Mouse (Mus musculus) limb, embryonic 15.5 days (tissue): ENCODE measurements around the gene Il11. TPM values are rescaled to one million over a fixed set of nuclear protein-coding genes. Genes with fewer than 3 reads are reported as not detected.
A peak's percentile ranks its signal among the peaks of the same experiment; 100 is the strongest.

Experiments used
- ATAC-seq: fragments of 200-750 bp; cut with Nextera tagmentation; 2 replicates; pipeline ENCODE4 v1.8.0; 2017; ENCODE audit warnings: low read depth, moderate TSS enrichment; ENCODE audit not compliant: insufficient number of reproducible peaks, low FRiP score, low TSS enrichment
- H3K27ac ChIP-seq: fragments of 300-500 bp; sonication (generic); 2 replicates; pipeline ENCODE4 v1.5.1; 2015; ENCODE audit warnings: moderate library complexity, mild to moderate bottlenecking, inconsistent platforms
- H3K27me3 ChIP-seq: fragments of 300-500 bp; sonication (generic); 2 replicates; pipeline ENCODE4 v1.6.1; 2015; ENCODE audit warnings: inconsistent platforms
- H3K36me3 ChIP-seq: fragments of 300-500 bp; sonication (generic); 2 replicates; pipeline ENCODE4 v1.6.1; 2015; ENCODE audit warnings: inconsistent platforms
- H3K4me1 ChIP-seq: fragments of 300-500 bp; sonication (generic); 2 replicates; pipeline ENCODE4 v1.6.1; 2015; ENCODE audit warnings: inconsistent platforms
- H3K4me2 ChIP-seq: fragments of 300-500 bp; sonication (generic); 2 replicates; pipeline ENCODE4 v1.6.1; 2015; ENCODE audit warnings: mild to moderate bottlenecking, inconsistent platforms
- H3K4me3 ChIP-seq: fragments of 300-500 bp; sonication (generic); 2 replicates; pipeline ENCODE4 v1.5.1; 2015; ENCODE audit warnings: mild to moderate bottlenecking, inconsistent platforms
- H3K9ac ChIP-seq: fragments of 300-500 bp; sonication (generic); 2 replicates; pipeline ENCODE4 v1.6.1; 2015; ENCODE audit warnings: inconsistent platforms
- H3K9me3 ChIP-seq: fragments of 300-500 bp; sonication (generic); 2 replicates; pipeline ENCODE4 v1.6.1; 2016; ENCODE audit warnings: inconsistent platforms
- WGBS: fragments of 180-500 bp; shearing (Covaris S2); methylation state at CpG from one replicate; pipeline ENCODE4 v1.1.7; 2015; 5-methylcytosine and 5-hydroxymethylcytosine counted together
- polyA plus RNA-seq: library from polyadenylated mRNA; unstranded; fragments of >200 nt; fragmentation: Nextera tagmentation; extraction: Ambion mirVana; gene quantifications from 2 replicates; pipeline ENCODE4 v1.2.1, GENCODE M21; 2015

The Il11 gene
- polyA plus RNA-seq, 1 experiment from 2014 or later = 0.49 TPM

GRCm38 (mm10) chr7:4782130-4782529, 529 bp downstream of the Il11 start:
- H3K4me1 ChIP-seq = peaks cover 16% of the 10 kb centered on the region
- no peak overlapping the region for H3K4me2 ChIP-seq
- H3K27me3 ChIP-seq = peaks cover 38% of the 10 kb centered on the region
- no peak for ATAC-seq
- no peak overlapping the region for H3K4me3 ChIP-seq
- 54% methylated on average over 3 of the region's 3 CpGs for WGBS
- H3K36me3 ChIP-seq = peaks cover 6% of the 10 kb centered on the region; the same call in 1 of the 2 replicates
- H3K9me3 ChIP-seq = no peaks in the 10 kb centered on the region
- no peak overlapping the region for H3K27ac ChIP-seq
- no peak overlapping the region for H3K9ac ChIP-seq

DNA sequence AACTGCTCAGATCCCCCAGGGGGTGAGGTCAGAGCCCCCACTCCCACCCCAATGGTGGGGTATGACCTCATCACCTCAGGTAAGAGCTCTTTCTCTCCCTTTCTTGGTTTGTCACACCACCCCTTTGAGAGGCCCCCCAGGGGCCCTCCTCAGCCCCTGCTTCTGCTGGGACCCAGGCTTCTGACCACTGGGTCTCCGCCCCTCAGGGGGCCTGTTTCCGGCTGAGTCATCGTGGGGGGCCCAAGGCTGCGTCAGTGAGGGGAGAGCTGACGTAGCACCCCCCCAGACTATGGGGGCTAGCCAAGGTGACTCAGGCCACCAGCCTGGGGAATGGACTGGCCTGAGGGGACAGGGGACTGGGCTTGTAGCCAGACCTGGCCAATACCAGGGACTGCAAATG, 2.7 kb downstream of the Il11 start:
- H3K9me3 ChIP-seq = no peaks in the 10 kb centered on the region
- ATAC-seq = no peak
- peaks cover 6% of the 10 kb centered on the region; the same call in 1 of the 2 replicates for H3K36me3 ChIP-seq
- no peak overlapping the region for H3K27ac ChIP-seq
- H3K9ac ChIP-seq = no peak overlapping the region
- 33% methylated on average over 5 of the region's 5 CpGs for WGBS
- peaks cover 22% of the 10 kb centered on the region for H3K4me1 ChIP-seq
- H3K4me3 ChIP-seq = no peak overlapping the region
- peaks cover 60% of the 10 kb centered on the region for H3K27me3 ChIP-seq
- H3K4me2 ChIP-seq = no peak overlapping the region

- 0 out of 2 replicates have a peak, but pooled peaks have one; percentile 11 for ATAC-seq
- Histone ChIP-seq H3K27ac (no peak overlapping the region), H3K9ac (no peak overlapping the region), H3K36me3 (no peaks in the 10 kb centered on the region), H3K4me2 (peak overlapping the region; percentile 15; the same call in 1 of the 2 replicates), H3K4me3 (peak overlapping the region; percentile 38; the same call in 1 of the 2 replicates), H3K4me1 (peaks cover 22% of the 10 kb centered on the region), H3K27me3 (peaks cover 71% of the 10 kb centered on the region), H3K9me3 (no peaks in the 10 kb centered on the region)
- 7% methylated on average over 20 of the region's 20 CpGs for WGBS
Measured at GRCm38 (mm10) chr7:4777851-4778637, 4.6 kb downstream of the Il11 start.

- H3K27me3 ChIP-seq = peaks cover 71% of the 10 kb centered on the region
- H3K9me3 ChIP-seq = no peaks in the 10 kb centered on the region
- H3K4me1 ChIP-seq = peaks cover 22% of the 10 kb centered on the region
- peak; percentile 49 for ATAC-seq
- WGBS = under 1% methylated on average over 54 of the region's 56 CpGs
- H3K9ac ChIP-seq = no peak overlapping the region
- H3K4me2 ChIP-seq = peak overlapping the region; percentile 55
- H3K27ac ChIP-seq = no peak overlapping the region
- H3K4me3 ChIP-seq = peak overlapping the region; percentile 38
- no peaks in the 10 kb centered on the region for H3K36me3 ChIP-seq
Measured at GRCm38 (mm10) chr7:4776861-4777830, 5.5 kb downstream of the Il11 start.

DNA sequence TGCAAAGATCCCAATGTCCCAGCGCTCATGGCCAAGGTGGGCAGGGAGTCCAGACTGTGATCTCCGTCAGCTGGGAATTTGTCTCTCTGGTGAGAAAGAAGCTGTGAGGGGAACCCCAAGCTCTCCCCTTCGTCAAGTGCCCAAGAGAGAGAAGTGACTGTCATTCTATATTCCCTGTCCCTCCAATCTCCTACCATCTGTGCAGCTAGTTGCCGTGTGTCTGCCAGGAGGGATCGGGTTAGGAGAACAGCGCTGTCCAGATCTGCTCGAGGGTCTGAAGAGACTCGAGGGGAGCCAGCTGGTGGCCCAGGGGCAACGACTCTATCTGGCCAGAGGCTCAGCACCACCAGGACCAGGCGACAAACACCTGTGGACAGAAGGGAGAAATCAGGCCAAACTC, 6.5 kb downstream of the Il11 start:
- Histone ChIP-seq H3K9ac (no peak overlapping the region), H3K27ac (no peak overlapping the region), H3K4me3 (no peak overlapping the region), H3K4me2 (no peak overlapping the region), H3K9me3 (no peaks in the 10 kb centered on the region), H3K36me3 (no peaks in the 10 kb centered on the region), H3K27me3 (peaks cover 70% of the 10 kb centered on the region), H3K4me1 (peaks cover 22% of the 10 kb centered on the region)
- WGBS = 47% methylated on average over 10 of the region's 10 CpGs
- ATAC-seq = no peak

DNA sequence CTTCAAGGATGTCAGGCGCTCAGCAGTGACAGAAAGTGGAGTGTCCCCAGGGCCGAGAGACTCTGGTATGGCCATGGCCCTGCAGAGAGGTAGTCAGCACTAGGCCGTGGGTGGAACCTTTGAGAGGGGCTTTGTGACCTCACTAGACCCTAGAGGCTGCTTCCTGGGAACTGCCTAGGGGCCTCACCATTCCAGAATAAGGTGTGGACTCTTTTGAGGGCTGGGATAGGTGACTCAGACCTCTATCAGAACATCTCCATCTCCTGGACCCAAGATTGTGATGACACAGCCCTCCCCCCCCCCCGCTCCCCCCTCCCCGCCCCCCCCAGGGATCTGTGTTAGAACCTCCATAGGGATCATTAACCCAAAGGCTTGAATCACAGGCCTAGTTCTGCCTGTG, 11.5 kb downstream of the Il11 start, which contains the start of gene Fam71e2:
Gene Fam71e2 (minus strand): TSS at position 101 of the 400 bp plus-strand sequence.
- Histone ChIP-seq H3K4me1 (no peaks in the 10 kb centered on the region), H3K9ac (no peak within 1 kb of the TSS), H3K36me3 (no peaks in the 10 kb centered on the region), H3K4me2 (no peak within 1 kb of the TSS), H3K4me3 (no peak within 1 kb of the TSS), H3K9me3 (no peaks in the 10 kb centered on the region), H3K27me3 (peaks cover 23% of the 10 kb centered on the region), H3K27ac (no peak within 1 kb of the TSS)
- WGBS = 86% methylated on average over 3 of the region's 5 CpGs
- ATAC-seq = no peak

GRCm38 (mm10) chr7:4764946-4765710, 17.5 kb downstream of the Il11 start:
- Histone ChIP-seq H3K9ac (no peak overlapping the region), H3K9me3 (no peaks in the 10 kb centered on the region), H3K27ac (no peak overlapping the region), H3K27me3 (no peaks in the 10 kb centered on the region), H3K4me2 (no peak overlapping the region), H3K4me1 (no peaks in the 10 kb centered on the region), H3K36me3 (no peaks in the 10 kb centered on the region), H3K4me3 (no peak overlapping the region)
- ATAC-seq = no peak
- WGBS = 16% methylated on average over 4 of the region's 4 CpGs

DNA sequence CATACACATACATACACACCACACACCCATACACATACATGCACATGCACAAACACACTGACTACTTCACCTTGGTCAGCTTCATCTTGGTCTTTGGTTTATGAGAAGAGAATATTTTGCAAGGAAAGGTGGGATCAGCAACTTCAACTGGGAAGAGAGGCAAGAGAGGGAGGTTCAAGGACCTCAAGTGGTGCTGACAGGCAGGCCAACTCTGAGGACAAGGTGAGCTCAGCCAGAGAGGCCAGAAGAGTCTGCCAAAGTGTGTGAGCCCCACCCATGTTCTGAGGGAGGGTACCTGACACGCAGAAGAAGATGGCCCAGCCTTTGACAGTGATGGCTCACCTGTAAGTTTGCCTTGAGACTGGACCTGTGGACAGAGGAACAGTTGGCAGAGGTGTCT, 23.0 kb downstream of the Il11 start:
- Histone ChIP-seq H3K4me1 (no peaks in the 10 kb centered on the region), H3K4me3 (no peak overlapping the region), H3K27ac (no peak overlapping the region), H3K9ac (no peak overlapping the region), H3K4me2 (no peak overlapping the region), H3K27me3 (no peaks in the 10 kb centered on the region), H3K36me3 (no peaks in the 10 kb centered on the region), H3K9me3 (no peaks in the 10 kb centered on the region)
- ATAC-seq = no peak
- 42% methylated on average over 1 of the region's 1 CpGs for WGBS

GRCm38 (mm10) chr7:4752821-4753570, 29.7 kb downstream of the Il11 start, which contains the start of gene Cox6b2:
Cox6b2 (minus strand) TSS chr7:4753094.
- no peaks in the 10 kb centered on the region for H3K27me3 ChIP-seq
- peak within 1 kb of the TSS; percentile 75 for H3K27ac ChIP-seq
- 0 out of 2 replicates have a peak within 1 kb of the TSS, but pooled peaks have one; percentile 17 for H3K9ac ChIP-seq
- H3K4me1 ChIP-seq = peaks cover 19% of the 10 kb centered on the region
- H3K4me2 ChIP-seq = peak within 1 kb of the TSS; percentile 75
- 4% methylated on average over 24 of the region's 24 CpGs for WGBS
- H3K4me3 ChIP-seq = peak within 1 kb of the TSS; percentile 48
- H3K36me3 ChIP-seq = no peaks in the 10 kb centered on the region
- H3K9me3 ChIP-seq = no peaks in the 10 kb centered on the region
- peak; percentile 85 for ATAC-seq

DNA sequence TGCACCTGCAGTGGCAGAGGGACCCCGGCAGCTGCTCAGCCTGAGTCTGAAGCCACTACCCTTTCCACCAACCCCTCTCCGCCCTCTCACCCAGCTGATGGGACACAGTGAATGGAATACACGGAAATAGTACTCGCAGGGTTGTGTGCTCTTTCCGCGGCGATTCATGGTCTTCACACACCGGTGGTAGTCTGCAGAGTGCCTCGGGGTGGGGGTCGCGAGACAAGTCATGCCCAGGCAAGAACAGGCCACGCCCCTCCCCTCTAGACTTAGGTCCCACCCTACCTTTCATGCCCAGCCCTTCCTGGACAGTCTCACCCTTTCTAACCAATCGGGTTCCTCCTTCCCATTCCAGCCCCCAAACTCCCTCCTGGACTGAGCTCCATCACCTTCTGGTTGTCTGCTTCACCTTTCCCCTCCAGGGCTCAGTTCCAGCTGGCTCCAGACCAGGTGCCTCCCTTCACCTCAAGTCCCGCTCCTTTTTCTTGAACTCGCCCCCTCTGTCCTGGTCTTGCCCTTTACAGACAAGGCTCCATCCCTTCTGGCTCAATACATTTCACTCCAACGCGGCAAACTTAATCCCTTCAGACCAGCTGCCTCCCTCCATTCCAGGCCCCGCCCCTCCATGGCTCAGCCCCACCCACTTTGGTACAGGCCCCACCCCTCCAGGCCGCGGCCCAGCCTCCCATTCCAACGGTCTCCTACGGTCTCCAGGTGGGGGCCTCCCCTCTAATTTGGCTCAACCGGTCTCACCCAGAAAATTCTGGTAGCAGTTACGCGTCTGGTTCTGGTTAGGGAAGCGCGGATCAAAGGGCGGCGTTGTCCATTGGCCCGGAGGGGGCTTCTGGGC, 30.5 kb downstream of the Il11 start:
- Histone ChIP-seq H3K9ac (no peak overlapping the region), H3K27ac (peak overlapping the region; percentile 75), H3K36me3 (no peaks in the 10 kb centered on the region), H3K4me3 (peak overlapping the region; percentile 48), H3K4me2 (peak overlapping the region; percentile 75), H3K4me1 (peaks cover 19% of the 10 kb centered on the region), H3K27me3 (no peaks in the 10 kb centered on the region), H3K9me3 (no peaks in the 10 kb centered on the region)
- WGBS = 1% methylated on average over 30 of the region's 30 CpGs
- peak; percentile 81 for ATAC-seq
